In genomic region chr6:95650082-95650722, GRCm38 (mm10) we compare ENCODE assay signal across 10 mouse cellular contexts.
DNase-seq lines count a peak whose midpoint lies in the region; ATAC-seq and TF ChIP-seq lines count a peak whose summit lies in the region.
"Had no signal": no experiment of that assay in that cellular context is flagged by ENCODE, and none has a peak within 500 bp of the region (broad histone marks: within the 10 kb centered on the region; RNA-seq: fewer than 3 reads in every experiment).

No protein-coding gene starts in this region.

- H3K36me3 ChIP-seq in kidney, postnatal 0 days (ENCODE audit: insufficient read depth, low read length) = no peaks in the 10 kb centered on the region
- 0 out of 2 replicates have a peak, but pooled peaks cover 4% of the 10 kb centered on the region for H3K36me3 ChIP-seq in embryonic facial prominence, embryonic 15.5 days

- H3K27ac ChIP-seq in kidney, postnatal 0 days = no peak overlapping the region
- H3K27ac ChIP-seq in embryonic facial prominence, embryonic 15.5 days (replicated peaks) = peak overlapping the region; percentile 51; the same call in 1 of the 2 replicates
- H3K27ac ChIP-seq: stomach, embryonic 15.5 days had no signal

- H3K4me1 ChIP-seq in kidney, postnatal 0 days (replicated peaks; ENCODE audit: insufficient read depth, low read length) = peaks cover 3% of the 10 kb centered on the region
- peaks cover 15% of the 10 kb centered on the region for H3K4me1 ChIP-seq in embryonic facial prominence, embryonic 15.5 days

- H3K4me3 ChIP-seq in kidney, postnatal 0 days (replicated peaks; ENCODE audit: low read depth, low read length) = no peak overlapping the region
- no peak overlapping the region for H3K4me3 ChIP-seq in embryonic facial prominence, embryonic 15.5 days (replicated peaks)
- H3K4me3 ChIP-seq: stomach, embryonic 15.5 days had no signal

- no peak overlapping the region for H3K4me2 ChIP-seq in kidney, postnatal 0 days (ENCODE audit: low read length)
- H3K4me2 ChIP-seq in embryonic facial prominence, embryonic 15.5 days (replicated peaks) = no peak overlapping the region
- H3K4me2 ChIP-seq: stomach, embryonic 15.5 days had no signal

- ATAC-seq in kidney, postnatal 0 days (replicated peaks; ENCODE audit: low FRiP score, low read depth) = no peak
- ATAC-seq in embryonic facial prominence, embryonic 15.5 days (ENCODE audit: insufficient number of reproducible peaks, low FRiP score, low TSS enrichment, low read depth) = peak; percentile 64; the same call in 1 of the 2 replicates

- no peaks in the 10 kb centered on the region for H3K27me3 ChIP-seq in kidney, postnatal 0 days (ENCODE audit: insufficient read depth, low read length)
- H3K27me3 ChIP-seq in embryonic facial prominence, embryonic 15.5 days = no peaks in the 10 kb centered on the region
- H3K27me3 ChIP-seq: stomach, embryonic 15.5 days had no signal

- peak; percentile 29 for DNase-seq in adrenal gland, postnatal 10 days
- no peak for DNase-seq in adrenal gland, postnatal 25 days
- peak; percentile 31 for DNase-seq in kidney, postnatal 0 days (ENCODE audit: low spot score)
- DNase-seq in kidney, postnatal 25 days = no peak
- DNase-seq in Muller cell, postnatal 12 days (ENCODE audit: inconsistent ontology term) = peak; percentile 24
- DNase-seq in urinary bladder, adult 18-20 months (ENCODE audit: low spot score in 2 of 2) = no peak
- no peak for DNase-seq in B cell, adult 2 months
- DNase-seq: cerebellum, adult 11 months had no signal

- no peak for TF ChIP-seq CTCF in kidney, postnatal 0 days (IDR thresholded peaks at IDR 0.05; ENCODE audit: low read depth)

- H3K9ac ChIP-seq in kidney, postnatal 0 days (ENCODE audit: low read depth, low read length) = no peak overlapping the region
- H3K9ac ChIP-seq in embryonic facial prominence, embryonic 15.5 days = no peak overlapping the region
- H3K9ac ChIP-seq: stomach, embryonic 15.5 days had no signal

- WGBS in kidney, postnatal 0 days = 30% methylated on average over 13 of the region's 13 CpGs
- 24% methylated on average over 13 of the region's 13 CpGs for WGBS in embryonic facial prominence, embryonic 15.5 days

- no peaks in the 10 kb centered on the region for H3K9me3 ChIP-seq in kidney, postnatal 0 days (replicated peaks; ENCODE audit: low read length)
- H3K9me3 ChIP-seq in embryonic facial prominence, embryonic 15.5 days (replicated peaks) = no peaks in the 10 kb centered on the region
- H3K9me3 ChIP-seq: stomach, embryonic 15.5 days had no signal

Comparison
In these comparisons a context has a peak if more than half of its experiments do, and no peak if none do; other contexts are left out.
1. DNase-seq: peak in adrenal gland, postnatal 10 days (single experiment), kidney, postnatal 0 days (single experiment) and Muller cell, postnatal 12 days (single experiment); none in adrenal gland, postnatal 25 days (single experiment), kidney, postnatal 25 days (0 of 2), urinary bladder, adult 18-20 months (0 of 2) and B cell, adult 2 months (0 of 2).